ENCODE assay signal across 9 mouse cellular contexts in genomic region chr10:81244146-81244545, GRCm38 (mm10). TPM values are rescaled to one million over a fixed set of nuclear protein-coding genes. Genes with fewer than 3 reads are reported as not detected.
DNase-seq lines count a peak whose midpoint lies in the region; ATAC-seq and TF ChIP-seq lines count a peak whose summit lies in the region.
"Had no signal": no experiment of that assay in that cellular context is flagged by ENCODE, and none has a peak within 500 bp of the region (broad histone marks: within the 10 kb centered on the region; RNA-seq: fewer than 3 reads in every experiment).

No protein-coding gene starts in this region.

- no peak overlapping the region for H3K4me3 ChIP-seq in hindbrain, embryonic 16.5 days (ENCODE audit: low read length)
- H3K4me3 ChIP-seq in hindbrain, embryonic 13.5 days, result no peak overlapping the region
- no peak overlapping the region for H3K4me3 ChIP-seq in midbrain, embryonic 12.5 days
- no peak overlapping the region for H3K4me3 ChIP-seq in midbrain, embryonic 10.5 days
- H3K4me3 ChIP-seq in forebrain, postnatal 0 days (ENCODE audit: low read depth, low read length), result no peak overlapping the region
- no peak overlapping the region for H3K4me3 ChIP-seq in myocyte
- H3K4me3 ChIP-seq: lung, embryonic 15.5 days had no signal

- no peak overlapping the region; the same call in 1 of the 2 replicates for H3K9ac ChIP-seq in hindbrain, embryonic 16.5 days (ENCODE audit: low read depth, low read length)
- no peak overlapping the region for H3K9ac ChIP-seq in hindbrain, embryonic 13.5 days
- no peak overlapping the region for H3K9ac ChIP-seq in midbrain, embryonic 12.5 days (replicated peaks)
- no peak overlapping the region for H3K9ac ChIP-seq in forebrain, postnatal 0 days
- H3K9ac ChIP-seq: lung, embryonic 15.5 days had no signal

- peak; percentile 10 for ATAC-seq in hindbrain, embryonic 16.5 days
- ATAC-seq in hindbrain, embryonic 13.5 days (ENCODE audit: low FRiP score), result no peak; the same call in 1 of the 2 replicates
- peak; percentile 1; the same call in 1 of the 2 replicates for ATAC-seq in midbrain, embryonic 12.5 days (ENCODE audit: low FRiP score, low read depth)
- ATAC-seq in forebrain, postnatal 0 days, result peak; percentile 5

- no peaks in the 10 kb centered on the region for H3K79me2 ChIP-seq in myocyte (ENCODE audit: control insufficient read depth, insufficient read depth)

- WGBS in hindbrain, embryonic 16.5 days, result 76% methylated on average over 4 of the region's 4 CpGs
- WGBS in hindbrain, embryonic 13.5 days, result 77% methylated on average over 4 of the region's 4 CpGs
- 79% methylated on average over 4 of the region's 4 CpGs for WGBS in midbrain, embryonic 12.5 days
- 84% methylated on average over 4 of the region's 4 CpGs for WGBS in midbrain, embryonic 10.5 days
- WGBS in forebrain, postnatal 0 days, result 82% methylated on average over 4 of the region's 4 CpGs

- no peak for DNase-seq in midbrain, embryonic 10.5 days (ENCODE audit: low spot score)
- DNase-seq in forebrain, postnatal 0 days, result no peak
- no peak for DNase-seq in embryo, embryonic 10.5 days (ENCODE audit: low spot score)

- peaks cover 10% of the 10 kb centered on the region; the same call in 1 of the 2 replicates for H3K27me3 ChIP-seq in hindbrain, embryonic 16.5 days (replicated peaks; ENCODE audit: control insufficient read depth, insufficient read depth, low read length)
- peaks cover 64% of the 10 kb centered on the region for H3K27me3 ChIP-seq in hindbrain, embryonic 13.5 days
- H3K27me3 ChIP-seq in midbrain, embryonic 12.5 days, result peaks cover 62% of the 10 kb centered on the region
- H3K27me3 ChIP-seq in midbrain, embryonic 10.5 days (ENCODE audit: low read depth, poor library complexity, severe bottlenecking), result peaks cover 93% of the 10 kb centered on the region
- H3K27me3 ChIP-seq in forebrain, postnatal 0 days (ENCODE audit: insufficient read depth, low read length), result peaks cover 4% of the 10 kb centered on the region; the same call in 1 of the 2 replicates
- peaks cover 34% of the 10 kb centered on the region for H3K27me3 ChIP-seq in myocyte (ENCODE audit: control insufficient read depth, insufficient read depth, insufficient read length)

- H3K9me3 ChIP-seq in hindbrain, embryonic 16.5 days (ENCODE audit: control insufficient read depth, low read length), result no peaks in the 10 kb centered on the region
- H3K9me3 ChIP-seq in hindbrain, embryonic 13.5 days, result no peaks in the 10 kb centered on the region
- no peaks in the 10 kb centered on the region for H3K9me3 ChIP-seq in midbrain, embryonic 12.5 days
- H3K9me3 ChIP-seq in midbrain, embryonic 10.5 days (replicated peaks), result no peaks in the 10 kb centered on the region
- H3K9me3 ChIP-seq in forebrain, postnatal 0 days (ENCODE audit: low read length), result no peaks in the 10 kb centered on the region
- H3K9me3 ChIP-seq: lung, embryonic 15.5 days had no signal

- H3ac ChIP-seq in myocyte (ENCODE audit: control insufficient read depth, insufficient read length), result no peak overlapping the region

- no peak for TF ChIP-seq POLR2A in myocyte (IDR thresholded peaks at IDR 0.05; ENCODE audit: insufficient read length, low read depth)

- no peaks in the 10 kb centered on the region for H3K4me1 ChIP-seq in hindbrain, embryonic 16.5 days (ENCODE audit: control insufficient read depth, insufficient read depth, low read depth, low read length)
- H3K4me1 ChIP-seq in hindbrain, embryonic 13.5 days (replicated peaks), result peaks cover 10% of the 10 kb centered on the region; the same call in 1 of the 2 replicates
- H3K4me1 ChIP-seq in midbrain, embryonic 12.5 days, result peaks cover 12% of the 10 kb centered on the region
- peaks cover 32% of the 10 kb centered on the region for H3K4me1 ChIP-seq in midbrain, embryonic 10.5 days
- H3K4me1 ChIP-seq in forebrain, postnatal 0 days (ENCODE audit: insufficient read depth), result no peaks in the 10 kb centered on the region

- no peak overlapping the region for H3K4me2 ChIP-seq in hindbrain, embryonic 16.5 days (ENCODE audit: low read length)
- H3K4me2 ChIP-seq in hindbrain, embryonic 13.5 days, result no peak overlapping the region
- no peak overlapping the region for H3K4me2 ChIP-seq in midbrain, embryonic 12.5 days (replicated peaks)
- H3K4me2 ChIP-seq in forebrain, postnatal 0 days (ENCODE audit: low read depth), result no peak overlapping the region
- no peak overlapping the region for H3K4me2 ChIP-seq in myocyte (ENCODE audit: low read depth)
- H3K4me2 ChIP-seq: lung, embryonic 15.5 days had no signal

- no peak for TF ChIP-seq CTCF in forebrain, postnatal 0 days (IDR thresholded peaks at IDR 0.05; ENCODE audit: low read depth)

- no peak overlapping the region for H3K27ac ChIP-seq in hindbrain, embryonic 16.5 days (ENCODE audit: low read depth, low read length)
- H3K27ac ChIP-seq in hindbrain, embryonic 13.5 days, result no peak overlapping the region
- H3K27ac ChIP-seq in midbrain, embryonic 12.5 days (replicated peaks), result no peak overlapping the region
- no peak overlapping the region for H3K27ac ChIP-seq in midbrain, embryonic 10.5 days (replicated peaks)
- no peak overlapping the region for H3K27ac ChIP-seq in forebrain, postnatal 0 days (ENCODE audit: low read depth, low read length)
- H3K27ac ChIP-seq: lung, embryonic 15.5 days had no signal

- H3K36me3 ChIP-seq in hindbrain, embryonic 16.5 days (ENCODE audit: control insufficient read depth, insufficient read depth, low read length), result peaks cover 2% of the 10 kb centered on the region; the same call in 1 of the 2 replicates
- peaks cover 46% of the 10 kb centered on the region for H3K36me3 ChIP-seq in hindbrain, embryonic 13.5 days
- H3K36me3 ChIP-seq in midbrain, embryonic 12.5 days, result 0 out of 2 replicates have a peak, but pooled peaks cover 4% of the 10 kb centered on the region
- H3K36me3 ChIP-seq in midbrain, embryonic 10.5 days, result no peaks in the 10 kb centered on the region
- H3K36me3 ChIP-seq in forebrain, postnatal 0 days (ENCODE audit: insufficient read depth), result peaks cover 15% of the 10 kb centered on the region
- H3K36me3 ChIP-seq in myocyte (ENCODE audit: control insufficient read depth, insufficient read depth), result no peaks in the 10 kb centered on the region
- H3K36me3 ChIP-seq: lung, embryonic 15.5 days had no signal

TF ChIP-seq in myocyte, 11 proteins besides CTCF, POLR2A, EP300 and RAD21 (continues in another document):
- no peak for TF ChIP-seq MAX (IDR thresholded peaks at IDR 0.05; ENCODE audit: low read depth)
- TF ChIP-seq MYOG (IDR thresholded peaks at IDR 0.05; ENCODE audit: control insufficient read depth in 1 of 3, insufficient read depth in 1 of 3, insufficient read length in 2 of 3, low read depth in 2 of 3), result no peak

RNA-seq across cellular contexts. Expression of gene Matk, which starts 8.6 kb away (rescaled TPM):
- 60.4 and 72.8 TPM in 2 replicates for polyA plus RNA-seq in hindbrain, embryonic 16.5 days (2015; fragmentation: Nextera tagmentation; extraction: Ambion mirVana)
- polyA plus RNA-seq in hindbrain, embryonic 13.5 days (2015; fragmentation: Nextera tagmentation; extraction: Ambion mirVana), result 16.4 and 16.9 TPM in 2 replicates
- polyA plus RNA-seq in midbrain, embryonic 12.5 days (2016; fragmentation: Nextera tagmentation; extraction: Ambion mirVana), result 4.3 and 5.0 TPM in 2 replicates
- 3.7 and 4.2 TPM in 2 replicates for polyA plus RNA-seq in midbrain, embryonic 10.5 days (2016; fragmentation: Nextera tagmentation; extraction: Ambion mirVana)
- total RNA-seq in forebrain, postnatal 0 days (2014; rRNA removed), result 87.3 and 113 TPM in 2 replicates
- 66.4 and 79.4 TPM in 2 replicates for polyA plus RNA-seq in forebrain, postnatal 0 days (2015; fragmentation: Nextera tagmentation; extraction: Ambion mirVana)
- polyA plus RNA-seq in myocyte (2012; fragmentation: generic; extraction: Trizol), result 0.67 TPM

RNA-seq across cellular contexts. Expression of gene Zfr2, which starts 11.2 kb away (rescaled TPM):
- polyA plus RNA-seq in hindbrain, embryonic 16.5 days (2015; fragmentation: Nextera tagmentation; extraction: Ambion mirVana), result 23.8 and 28.7 TPM in 2 replicates
- 19.7 and 21.6 TPM in 2 replicates for polyA plus RNA-seq in hindbrain, embryonic 13.5 days (2015; fragmentation: Nextera tagmentation; extraction: Ambion mirVana)
- 12.1 and 13.6 TPM in 2 replicates for polyA plus RNA-seq in midbrain, embryonic 12.5 days (2016; fragmentation: Nextera tagmentation; extraction: Ambion mirVana)
- 3.5 and 6.3 TPM in 2 replicates for polyA plus RNA-seq in midbrain, embryonic 10.5 days (2016; fragmentation: Nextera tagmentation; extraction: Ambion mirVana)
- total RNA-seq in forebrain, postnatal 0 days (2014; rRNA removed), result 51.0 and 52.1 TPM in 2 replicates
- polyA plus RNA-seq in forebrain, postnatal 0 days (2015; fragmentation: Nextera tagmentation; extraction: Ambion mirVana), result 13.0 and 18.7 TPM in 2 replicates
- 2.3 TPM for polyA plus RNA-seq in myocyte (2012; fragmentation: generic; extraction: Trizol)

RNA-seq across cellular contexts. Expression of gene Atcay, which starts 13.5 kb away (rescaled TPM):
- polyA plus RNA-seq in hindbrain, embryonic 16.5 days (2015; fragmentation: Nextera tagmentation; extraction: Ambion mirVana), result 85.0 and 85.6 TPM in 2 replicates
- 68.1 TPM in 2 replicates for polyA plus RNA-seq in hindbrain, embryonic 13.5 days (2015; fragmentation: Nextera tagmentation; extraction: Ambion mirVana)
- 35.5 and 37.2 TPM in 2 replicates for polyA plus RNA-seq in midbrain, embryonic 12.5 days (2016; fragmentation: Nextera tagmentation; extraction: Ambion mirVana)
- polyA plus RNA-seq in midbrain, embryonic 10.5 days (2016; fragmentation: Nextera tagmentation; extraction: Ambion mirVana), result 8.7 and 17.1 TPM in 2 replicates
- total RNA-seq in forebrain, postnatal 0 days (2014; rRNA removed), result 163 and 170 TPM in 2 replicates
- polyA plus RNA-seq in forebrain, postnatal 0 days (2015; fragmentation: Nextera tagmentation; extraction: Ambion mirVana), result 78.8 and 79.2 TPM in 2 replicates
- polyA plus RNA-seq in myocyte (2012; fragmentation: generic; extraction: Trizol), result 0.11 TPM
- total RNA-seq: liver, adult 2 months had no signal
- polyA plus RNA-seq: liver, adult 2 months had no signal

RNA-seq across cellular contexts. Expression of gene Mrpl54, which starts 22.6 kb away (rescaled TPM):
- 126 and 137 TPM in 2 replicates for polyA plus RNA-seq in hindbrain, embryonic 16.5 days (2015; fragmentation: Nextera tagmentation; extraction: Ambion mirVana)
- polyA plus RNA-seq in hindbrain, embryonic 13.5 days (2015; fragmentation: Nextera tagmentation; extraction: Ambion mirVana), result 134 and 144 TPM in 2 replicates
- 168 and 169 TPM in 2 replicates for polyA plus RNA-seq in midbrain, embryonic 12.5 days (2016; fragmentation: Nextera tagmentation; extraction: Ambion mirVana)
- 229 and 258 TPM in 2 replicates for polyA plus RNA-seq in midbrain, embryonic 10.5 days (2016; fragmentation: Nextera tagmentation; extraction: Ambion mirVana)
- 90.2 and 94.9 TPM in 2 replicates for total RNA-seq in forebrain, postnatal 0 days (2014; rRNA removed)
- polyA plus RNA-seq in forebrain, postnatal 0 days (2015; fragmentation: Nextera tagmentation; extraction: Ambion mirVana), result 134 and 148 TPM in 2 replicates
- polyA plus RNA-seq in myocyte (2012; fragmentation: generic; extraction: Trizol), result 167 TPM

RNA-seq across cellular contexts. Expression of gene Apba3, which starts 22.6 kb away (rescaled TPM):
- 39.2 and 41.8 TPM in 2 replicates for polyA plus RNA-seq in hindbrain, embryonic 16.5 days (2015; fragmentation: Nextera tagmentation; extraction: Ambion mirVana)
- polyA plus RNA-seq in hindbrain, embryonic 13.5 days (2015; fragmentation: Nextera tagmentation; extraction: Ambion mirVana), result 29.7 and 30.6 TPM in 2 replicates
- 34.8 and 36.1 TPM in 2 replicates for polyA plus RNA-seq in midbrain, embryonic 12.5 days (2016; fragmentation: Nextera tagmentation; extraction: Ambion mirVana)
- polyA plus RNA-seq in midbrain, embryonic 10.5 days (2016; fragmentation: Nextera tagmentation; extraction: Ambion mirVana), result 50.5 and 55.5 TPM in 2 replicates
- 43.3 and 44.6 TPM in 2 replicates for total RNA-seq in forebrain, postnatal 0 days (2014; rRNA removed)
- polyA plus RNA-seq in forebrain, postnatal 0 days (2015; fragmentation: Nextera tagmentation; extraction: Ambion mirVana), result 22.8 and 24.8 TPM in 2 replicates
- polyA plus RNA-seq in myocyte (2012; fragmentation: generic; extraction: Trizol), result 166 TPM
